ENCODE assay signal across 8 mouse cellular contexts in genomic region chrX:164419471-164419939, GRCm38 (mm10). TPM values are rescaled to one million over a fixed set of nuclear protein-coding genes. Genes with fewer than 3 reads are reported as not detected.
DNase-seq lines count a peak whose midpoint lies in the region; ATAC-seq lines count a peak whose summit lies in the region.

Gene Piga, plus strand, starts transcription at chrX:164419787.

- peak within 1 kb of the TSS; percentile 54 for H3K4me3 ChIP-seq in hindbrain, embryonic 16.5 days (ENCODE audit: low read length)
- peak within 1 kb of the TSS; percentile 76 for H3K4me3 ChIP-seq in macrophage (ENCODE audit: inconsistent target)

- peak within 1 kb of the TSS; percentile 66 for H3K4me2 ChIP-seq in hindbrain, embryonic 16.5 days (ENCODE audit: low read length)

- no peaks in the 10 kb centered on the region; the same call in 1 of the 2 replicates for H3K27me3 ChIP-seq in hindbrain, embryonic 16.5 days (replicated peaks; ENCODE audit: control insufficient read depth, insufficient read depth, low read length)

- H3K36me3 ChIP-seq in hindbrain, embryonic 16.5 days (ENCODE audit: control insufficient read depth, insufficient read depth, low read length): no peaks in the 10 kb centered on the region
- H3K36me3 ChIP-seq in macrophage (ENCODE audit: inconsistent target): no peaks in the 10 kb centered on the region

- WGBS in hindbrain, embryonic 16.5 days: 23% methylated on average over 28 of the region's 40 CpGs
- WGBS in macrophage (ENCODE audit: missing documents): 31% methylated on average over 28 of the region's 40 CpGs

- DNase-seq in T-cell, adult 2 months (ENCODE audit: low spot score): peak; percentile 93
- DNase-seq in cerebellum, postnatal 36 days: peak; percentile 89
- DNase-seq in frontal cortex, postnatal 36 days (ENCODE audit: low spot score in 2 of 2): peak; percentile 87 to 95
- DNase-seq in left cerebral cortex, adult 18-20 months (ENCODE audit: low spot score in 2 of 2): peak; percentile 79 to 89
- peak; percentile 94 for DNase-seq in right cerebral cortex, adult 18-20 months
- peak; percentile 44 for DNase-seq in urinary bladder, postnatal 10 days (ENCODE audit: low spot score)

- peak within 1 kb of the TSS; percentile 71 for H3K9ac ChIP-seq in hindbrain, embryonic 16.5 days (ENCODE audit: low read depth, low read length)

- H3K27ac ChIP-seq in hindbrain, embryonic 16.5 days (ENCODE audit: low read depth, low read length): peak within 1 kb of the TSS; percentile 72
- peak within 1 kb of the TSS; percentile 36 for H3K27ac ChIP-seq in macrophage

- H3K4me1 ChIP-seq in hindbrain, embryonic 16.5 days (ENCODE audit: control insufficient read depth, insufficient read depth, low read depth, low read length): peaks cover 6% of the 10 kb centered on the region

- H3K9me3 ChIP-seq in hindbrain, embryonic 16.5 days (ENCODE audit: control insufficient read depth, low read length): no peaks in the 10 kb centered on the region

- peak; percentile 100 for ATAC-seq in hindbrain, embryonic 16.5 days

- peaks cover 16% of the 10 kb centered on the region; the same call in 1 of the 2 replicates for H3K79me2 ChIP-seq in macrophage (ENCODE audit: inconsistent target)

RNA-seq across cellular contexts. Expression of gene Piga, which starts in this region (rescaled TPM):
- 4.7 and 5.2 TPM in 2 replicates for polyA plus RNA-seq in hindbrain, embryonic 16.5 days (2015; fragmentation: Nextera tagmentation; extraction: Ambion mirVana)
- total RNA-seq in left cerebral cortex, adult 18-20 months (2021): 1 to 10 TPM; 5.6 to 6.6 TPM
- total RNA-seq in macrophage (2018; cell fraction: chromatin; rRNA removed): 10 to 100 TPM in 19 of 26 experiments, 1 to 10 TPM in 7; 3.8 to 19.3 (median 12.6) TPM
- total RNA-seq in macrophage (2018; cell fraction: cytosol; rRNA removed): 1 to 10 TPM; 1.2 to 3.4 (median 2.5) TPM
- total RNA-seq in macrophage (2018; cell fraction: nucleus; rRNA removed): 10 to 100 TPM in 12 of 26 experiments, 1 to 10 TPM in 14; 5.7 to 23.2 (median 9.6) TPM
- polyA plus RNA-seq in macrophage (2018): 2.8 to 3.8 TPM (median 2.9 TPM) in 3 replicates

Comparison
In these comparisons a context has a peak if more than half of its experiments do, and no peak if none do; other contexts are left out.
1. Peak in every context shown above with its lines: DNase-seq, ATAC-seq, H3K4me3 ChIP-seq and H3K27ac ChIP-seq.
2. DNase-seq: peak in every context shown above with its lines; median percentile 94 in right cerebral cortex, adult 18-20 months; 93 in T-cell, adult 2 months; 91 in frontal cortex, postnatal 36 days; 89 in cerebellum, postnatal 36 days; 84 in left cerebral cortex, adult 18-20 months; 44 in urinary bladder, postnatal 10 days.